Mouse (Mus musculus) forebrain, embryonic 13.5 days (tissue): ENCODE measurements at regions not wholly inside any gene's neighbourhood (a gene's known extent, or its start where the extent isn't known, plus 50 kb on each side); places are given as distances from the start of the nearest gene placed in this dataset.
"Not testable (repeated sequence)": the region's sequence is repeated elsewhere in the genome, so short reads cannot be mapped to it uniquely, and the experiment has no call there.

ENCODE experiments used
- ATAC-seq: fragments of 200-750 bp; cut with Nextera tagmentation; 2 replicates; pipeline ENCODE4 v1.8.0; 2017
- H3K27ac ChIP-seq: fragments of 300-500 bp; sonication (generic); 2 replicates; pipeline ENCODE4 v1.5.1; 2015; ENCODE audit warnings: inconsistent platforms, mild to moderate bottlenecking, moderate library complexity
- H3K27me3 ChIP-seq: fragments of 300-500 bp; sonication (generic); 2 replicates; pipeline ENCODE4 v1.6.1; 2015; ENCODE audit warnings: mild to moderate bottlenecking, inconsistent platforms
- H3K36me3 ChIP-seq: fragments of 300-500 bp; sonication (generic); 2 replicates; pipeline ENCODE4 v1.6.1; 2015; ENCODE audit warnings: mild to moderate bottlenecking, inconsistent platforms; ENCODE audit not compliant: poor library complexity, severe bottlenecking
- H3K4me1 ChIP-seq: fragments of 300-500 bp; sonication (generic); 2 replicates; pipeline ENCODE4 v1.6.1; 2015; ENCODE audit warnings: inconsistent platforms
- H3K4me2 ChIP-seq: fragments of 300-500 bp; sonication (generic); 2 replicates; pipeline ENCODE4 v1.6.1; 2015; ENCODE audit warnings: inconsistent platforms, mild to moderate bottlenecking, moderate library complexity
- H3K4me3 ChIP-seq: fragments of 300-500 bp; sonication (generic); 2 replicates; pipeline ENCODE4 v1.5.1; 2015; ENCODE audit warnings: mild to moderate bottlenecking, inconsistent platforms
- H3K9ac ChIP-seq: fragments of 300-500 bp; sonication (generic); 2 replicates; pipeline ENCODE4 v1.6.1; 2015; ENCODE audit warnings: mild to moderate bottlenecking, inconsistent platforms
- H3K9me3 ChIP-seq: fragments of 300-500 bp; sonication (generic); replicated peaks from 2 replicates; pipeline ENCODE4 v1.6.1; 2016; ENCODE audit warnings: inconsistent platforms
- WGBS: fragments of 180-500 bp; shearing (Covaris S2); methylation state at CpG from one replicate; pipeline ENCODE4 v1.1.7; 2015; 5-methylcytosine and 5-hydroxymethylcytosine counted together

DNA sequence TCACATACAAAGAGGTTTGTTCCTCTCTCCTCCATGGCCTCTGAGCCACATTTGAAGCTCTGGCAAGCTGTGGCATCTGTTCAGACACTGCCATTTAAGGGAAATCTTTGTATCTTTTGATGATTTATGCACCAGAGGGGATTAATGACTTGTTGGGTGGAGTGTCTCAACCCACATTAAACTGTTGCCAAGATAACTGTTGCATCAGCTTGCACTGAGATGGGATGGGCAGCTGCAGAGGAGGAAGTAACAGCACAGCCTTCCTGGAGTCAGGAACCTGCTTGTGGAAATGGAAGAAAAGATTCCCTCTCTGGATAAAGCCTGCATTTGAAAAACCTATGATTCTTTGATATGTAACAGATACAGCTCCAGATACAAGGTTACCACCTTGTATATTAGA lies 119.1 kb downstream of the Olfr721-ps1 start:
- Histone ChIP-seq H3K27me3 (no peaks in the 10 kb centered on the region), H3K4me2 (no peak overlapping the region), H3K36me3 (no peaks in the 10 kb centered on the region), H3K27ac (no peak overlapping the region), H3K4me1 (no peaks in the 10 kb centered on the region), H3K4me3 (no peak overlapping the region), H3K9ac (no peak overlapping the region), H3K9me3 (no peaks in the 10 kb centered on the region)
- ATAC-seq: no peak

- not testable (repeated sequence) for H3K9me3 ChIP-seq, H3K4me3 ChIP-seq, H3K4me2 ChIP-seq, ATAC-seq, H3K9ac ChIP-seq, H3K36me3 ChIP-seq, H3K4me1 ChIP-seq, H3K27ac ChIP-seq, H3K27me3 ChIP-seq
- 74% methylated on average over 6 of the region's 6 CpGs for WGBS
Measured at GRCm38 (mm10) chr14:14521331-14521730, 120.2 kb downstream of the Olfr721-ps1 start.

GRCm38 (mm10) chr14:14525225-14525624 lies 124.1 kb downstream of the Olfr721-ps1 start:
- no peaks in the 10 kb centered on the region for H3K9me3 ChIP-seq
- H3K27me3 ChIP-seq: no peaks in the 10 kb centered on the region
- H3K4me2 ChIP-seq: no peak overlapping the region
- no peak overlapping the region for H3K27ac ChIP-seq
- no peaks in the 10 kb centered on the region for H3K4me1 ChIP-seq
- H3K9ac ChIP-seq: no peak overlapping the region
- ATAC-seq: no peak
- H3K36me3 ChIP-seq: no peaks in the 10 kb centered on the region
- no peak overlapping the region for H3K4me3 ChIP-seq
- 96% methylated on average over 4 of the region's 4 CpGs for WGBS

GRCm38 (mm10) chr14:14528437-14528836 lies 127.3 kb downstream of the Olfr721-ps1 start:
- H3K27ac ChIP-seq: no peak overlapping the region
- no peak overlapping the region for H3K4me3 ChIP-seq
- no peak for ATAC-seq
- H3K9me3 ChIP-seq: no peaks in the 10 kb centered on the region
- no peaks in the 10 kb centered on the region for H3K4me1 ChIP-seq
- no peak overlapping the region for H3K4me2 ChIP-seq
- H3K9ac ChIP-seq: no peak overlapping the region
- no peaks in the 10 kb centered on the region for H3K27me3 ChIP-seq
- 95% methylated on average over 1 of the region's 1 CpGs for WGBS
- H3K36me3 ChIP-seq: no peaks in the 10 kb centered on the region

GRCm38 (mm10) chr14:14541206-14541605 lies 140.1 kb downstream of the Olfr721-ps1 start:
- Histone ChIP-seq H3K4me2 (no peak overlapping the region), H3K9me3 (no peaks in the 10 kb centered on the region), H3K27me3 (no peaks in the 10 kb centered on the region), H3K27ac (no peak overlapping the region), H3K36me3 (no peaks in the 10 kb centered on the region), H3K4me3 (no peak overlapping the region), H3K4me1 (no peaks in the 10 kb centered on the region), H3K9ac (no peak overlapping the region)
- no peak for ATAC-seq

DNA sequence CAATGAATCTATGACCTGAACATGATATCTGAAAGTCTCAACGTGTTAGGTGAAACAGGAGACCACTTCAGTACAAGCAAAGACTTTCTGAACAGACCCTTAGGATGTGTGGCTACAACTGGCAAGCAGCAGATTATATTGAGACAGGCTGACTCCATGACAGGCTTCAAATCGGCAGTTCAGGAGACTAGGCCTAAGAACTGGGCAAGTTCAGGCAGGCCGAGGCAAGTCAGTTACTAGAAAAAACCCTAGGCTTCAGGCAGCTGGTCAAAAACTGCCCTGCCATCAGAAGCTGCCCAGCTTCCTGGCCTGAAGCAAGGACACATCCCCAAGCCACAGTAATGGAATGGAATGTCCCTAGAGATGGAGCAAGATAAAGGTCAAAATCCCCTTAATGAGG lies 140.6 kb downstream of the Olfr721-ps1 start:
- no peak overlapping the region for H3K9ac ChIP-seq
- no peak overlapping the region for H3K4me2 ChIP-seq
- no peaks in the 10 kb centered on the region for H3K36me3 ChIP-seq
- H3K9me3 ChIP-seq: no peaks in the 10 kb centered on the region
- no peak overlapping the region for H3K27ac ChIP-seq
- H3K4me1 ChIP-seq: no peaks in the 10 kb centered on the region
- H3K27me3 ChIP-seq: no peaks in the 10 kb centered on the region
- WGBS: 82% methylated on average over 3 of the region's 3 CpGs
- no peak for ATAC-seq
- H3K4me3 ChIP-seq: no peak overlapping the region

GRCm38 (mm10) chr14:14544236-14544635 lies 143.1 kb downstream of the Olfr721-ps1 start:
- Histone ChIP-seq H3K4me2 (no peak overlapping the region), H3K36me3 (no peaks in the 10 kb centered on the region), H3K4me1 (no peaks in the 10 kb centered on the region), H3K4me3 (no peak overlapping the region), H3K9me3 (no peaks in the 10 kb centered on the region), H3K27me3 (no peaks in the 10 kb centered on the region), H3K9ac (no peak overlapping the region), H3K27ac (no peak overlapping the region)
- 81% methylated on average over 7 of the region's 7 CpGs for WGBS
- ATAC-seq: no peak

DNA sequence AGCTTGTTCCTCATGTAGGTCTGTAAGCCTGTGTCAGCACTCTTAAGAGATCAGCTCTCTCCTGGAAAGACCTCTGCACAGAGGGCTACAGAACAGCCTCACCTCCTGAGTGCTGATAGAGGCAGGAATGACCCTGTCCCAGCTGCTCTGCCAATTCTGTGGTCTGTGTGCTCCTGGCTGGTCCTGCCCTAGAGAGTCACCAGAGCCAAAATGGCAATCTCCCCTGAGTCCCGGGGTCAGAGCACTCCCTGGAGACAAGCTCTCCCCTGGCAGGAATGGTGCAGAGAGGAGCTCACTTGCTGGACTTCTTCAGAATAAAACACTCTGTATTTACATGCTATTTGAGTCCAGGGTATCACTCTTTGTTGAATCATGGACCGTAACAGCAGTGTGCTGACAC lies 149.9 kb upstream of the Slc4a7 start:
- H3K36me3 ChIP-seq: no peaks in the 10 kb centered on the region
- H3K4me3 ChIP-seq: no peak overlapping the region
- H3K4me1 ChIP-seq: no peaks in the 10 kb centered on the region
- H3K27me3 ChIP-seq: no peaks in the 10 kb centered on the region
- 0 out of 2 replicates have a peak, but pooled peaks cover 2% of the 10 kb centered on the region for H3K9me3 ChIP-seq
- 86% methylated on average over 2 of the region's 2 CpGs for WGBS
- H3K9ac ChIP-seq: no peak overlapping the region
- no peak for ATAC-seq
- no peak overlapping the region for H3K27ac ChIP-seq
- H3K4me2 ChIP-seq: no peak overlapping the region

GRCm38 (mm10) chr14:14574851-14575250 lies 127.2 kb upstream of the Slc4a7 start:
- 64% methylated on average over 4 of the region's 4 CpGs for WGBS
- no peak overlapping the region for H3K27ac ChIP-seq
- H3K27me3 ChIP-seq: no peaks in the 10 kb centered on the region
- H3K36me3 ChIP-seq: no peaks in the 10 kb centered on the region
- H3K4me2 ChIP-seq: no peak overlapping the region
- no peak for ATAC-seq
- no peak overlapping the region for H3K9ac ChIP-seq
- H3K4me1 ChIP-seq: no peaks in the 10 kb centered on the region
- H3K9me3 ChIP-seq: no peaks in the 10 kb centered on the region
- H3K4me3 ChIP-seq: no peak overlapping the region

DNA sequence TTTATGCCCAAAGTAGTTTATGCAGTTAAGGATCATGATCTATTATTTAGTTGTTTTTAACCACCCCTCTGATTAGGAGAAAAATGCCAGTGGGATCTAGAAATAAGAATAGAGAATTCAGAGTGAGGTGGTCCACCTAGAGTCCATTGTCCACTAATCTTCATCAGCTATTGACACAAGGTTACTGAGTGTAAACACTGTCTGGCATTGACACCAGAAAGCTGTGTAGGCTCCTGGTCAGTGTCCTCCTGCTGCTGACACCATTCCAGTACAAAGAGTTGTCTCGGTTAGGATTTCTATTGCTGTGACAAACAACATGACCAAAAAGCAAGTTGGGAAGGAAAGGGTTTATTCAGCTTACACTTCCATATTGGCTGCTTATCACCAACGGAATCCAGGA lies 110.1 kb upstream of the Slc4a7 start:
- H3K4me3 ChIP-seq: no peak overlapping the region
- no peak for ATAC-seq
- no peak overlapping the region for H3K27ac ChIP-seq
- H3K9ac ChIP-seq: no peak overlapping the region
- H3K27me3 ChIP-seq: no peaks in the 10 kb centered on the region
- no peak overlapping the region for H3K4me2 ChIP-seq
- H3K4me1 ChIP-seq: no peaks in the 10 kb centered on the region
- H3K36me3 ChIP-seq: no peaks in the 10 kb centered on the region
- WGBS: 73% methylated on average over 2 of the region's 2 CpGs
- H3K9me3 ChIP-seq: no peaks in the 10 kb centered on the region

DNA sequence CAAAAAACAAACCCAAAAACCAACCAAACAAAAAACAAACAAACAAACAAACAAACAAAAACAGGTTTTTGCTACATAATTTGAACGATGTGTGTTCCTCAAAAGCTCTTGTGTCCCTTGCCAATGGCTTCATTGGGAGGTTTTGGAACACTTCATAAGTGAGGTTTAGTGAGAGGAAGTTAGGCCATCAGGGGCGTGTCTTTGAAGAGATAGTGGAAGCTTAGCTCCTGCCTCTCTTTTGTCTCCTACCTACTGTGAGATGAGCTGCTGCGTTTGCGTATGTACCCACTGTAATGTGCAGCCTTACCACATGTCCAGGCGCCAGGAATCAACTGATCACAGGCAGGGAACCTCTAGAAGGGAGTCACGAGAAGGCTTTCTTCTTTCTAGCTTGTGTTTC lies 107.3 kb upstream of the Slc4a7 start:
- Histone ChIP-seq H3K4me1 (no peaks in the 10 kb centered on the region), H3K9me3 (no peaks in the 10 kb centered on the region), H3K4me2 (no peak overlapping the region), H3K4me3 (no peak overlapping the region), H3K27ac (no peak overlapping the region), H3K27me3 (no peaks in the 10 kb centered on the region), H3K9ac (no peak overlapping the region), H3K36me3 (no peaks in the 10 kb centered on the region)
- no peak for ATAC-seq
- WGBS: 86% methylated on average over 6 of the region's 6 CpGs

- Histone ChIP-seq H3K9ac (no peak overlapping the region), H3K9me3 (no peaks in the 10 kb centered on the region), H3K4me1 (no peaks in the 10 kb centered on the region), H3K4me3 (no peak overlapping the region), H3K27ac (no peak overlapping the region), H3K36me3 (no peaks in the 10 kb centered on the region), H3K4me2 (no peak overlapping the region), H3K27me3 (no peaks in the 10 kb centered on the region)
- ATAC-seq: no peak
- 79% methylated on average over 3 of the region's 3 CpGs for WGBS
Measured at GRCm38 (mm10) chr14:14596057-14596809, 105.8 kb upstream of the Slc4a7 start.

- Histone ChIP-seq H3K27ac (no peak overlapping the region), H3K4me1 (no peaks in the 10 kb centered on the region), H3K4me2 (no peak overlapping the region), H3K27me3 (no peaks in the 10 kb centered on the region), H3K4me3 (no peak overlapping the region), H3K36me3 (no peaks in the 10 kb centered on the region), H3K9me3 (no peaks in the 10 kb centered on the region), H3K9ac (no peak overlapping the region)
- ATAC-seq: no peak
- 82% methylated on average over 2 of the region's 2 CpGs for WGBS
Measured at GRCm38 (mm10) chr14:14599586-14599985, 102.5 kb upstream of the Slc4a7 start.
